Mouse (Mus musculus) midbrain, embryonic 12.5 days (tissue): ENCODE results near the gene Sertad4. TPM values are rescaled to one million over a fixed set of nuclear protein-coding genes. Genes with fewer than 3 reads are reported as not detected.
A peak's percentile ranks its signal among the peaks of the same experiment; 100 is the strongest.

Experiments used
- ATAC-seq: fragments of 200-750 bp; cut with Nextera tagmentation; 2 replicates; pipeline ENCODE4 v1.8.0; 2017; ENCODE audit warnings: low read depth, moderate TSS enrichment, moderate library complexity; ENCODE audit not compliant: low FRiP score
- H3K27ac ChIP-seq: fragments of 300-500 bp; sonication (generic); replicated peaks from 2 replicates; pipeline ENCODE4 v1.5.1; 2016; ENCODE audit warnings: mild to moderate bottlenecking
- H3K27me3 ChIP-seq: fragments of 300-500 bp; sonication (generic); 2 replicates; pipeline ENCODE4 v1.6.1; 2016; ENCODE audit warnings: mild to moderate bottlenecking
- H3K36me3 ChIP-seq: fragments of 300-500 bp; sonication (generic); 2 replicates; pipeline ENCODE4 v1.6.1; 2016
- H3K4me1 ChIP-seq: fragments of 300-500 bp; sonication (generic); 2 replicates; pipeline ENCODE4 v1.6.1; 2016
- H3K4me2 ChIP-seq: fragments of 300-500 bp; sonication (generic); replicated peaks from 2 replicates; pipeline ENCODE4 v1.6.1; 2016; ENCODE audit warnings: mild to moderate bottlenecking, moderate library complexity
- H3K4me3 ChIP-seq: fragments of 300-500 bp; sonication (generic); 2 replicates; pipeline ENCODE4 v1.5.1; 2016; ENCODE audit warnings: mild to moderate bottlenecking
- H3K9ac ChIP-seq: fragments of 300-500 bp; sonication (generic); replicated peaks from 2 replicates; pipeline ENCODE4 v1.6.1; 2016; ENCODE audit warnings: mild to moderate bottlenecking, moderate library complexity
- H3K9me3 ChIP-seq: fragments of 300-500 bp; sonication (generic); 2 replicates; pipeline ENCODE4 v1.6.1; 2016; ENCODE audit warnings: mild to moderate bottlenecking
- WGBS: fragments of 180-500 bp; shearing (Covaris S2); methylation state at CpG from one replicate; pipeline ENCODE4 v1.1.7; 2016; 5-methylcytosine and 5-hydroxymethylcytosine counted together
- polyA plus RNA-seq: library from polyadenylated mRNA; unstranded; fragments of >200 nt; fragmentation: Nextera tagmentation; extraction: Ambion mirVana; gene quantifications from 2 replicates; pipeline ENCODE4 v1.2.1, GENCODE M21; 2016

Gene Sertad4
- polyA plus RNA-seq, 1 experiment from 2014 or later, result 43.3 TPM

- peaks cover 27% of the 10 kb centered on the region for H3K27me3 ChIP-seq
- H3K4me3 ChIP-seq, result no peak overlapping the region
- H3K4me1 ChIP-seq, result peaks cover 35% of the 10 kb centered on the region
- H3K36me3 ChIP-seq, result no peaks in the 10 kb centered on the region
- 30% methylated on average over 9 of the region's 9 CpGs for WGBS
- H3K9me3 ChIP-seq, result no peaks in the 10 kb centered on the region
- H3K4me2 ChIP-seq, result no peak overlapping the region
- no peak overlapping the region for H3K27ac ChIP-seq
- no peak for ATAC-seq
- H3K9ac ChIP-seq, result no peak overlapping the region
These were observed 29.8 kb downstream of the Sertad4 start for GRCm38 (mm10) chr1:192825746-192826145.

- peak overlapping the region; percentile 6; the same call in 1 of the 2 replicates for H3K4me2 ChIP-seq
- WGBS, result 33% methylated on average over 13 of the region's 13 CpGs
- H3K9me3 ChIP-seq, result no peaks in the 10 kb centered on the region
- peaks cover 13% of the 10 kb centered on the region; the same call in 1 of the 2 replicates for H3K27me3 ChIP-seq
- H3K4me3 ChIP-seq, result no peak overlapping the region
- no peak overlapping the region; the same call in 1 of the 2 replicates for H3K9ac ChIP-seq
- ATAC-seq, result peak; percentile 83
- H3K27ac ChIP-seq, result peak overlapping the region; percentile 77
- H3K4me1 ChIP-seq, result peaks cover 16% of the 10 kb centered on the region
- H3K36me3 ChIP-seq, result no peaks in the 10 kb centered on the region
These were observed 32.7 kb downstream of the Sertad4 start for GRCm38 (mm10) chr1:192822652-192823525.

- H3K4me3 ChIP-seq, result no peak overlapping the region
- WGBS, result 87% methylated on average over 1 of the region's 1 CpGs
- no peaks in the 10 kb centered on the region for H3K36me3 ChIP-seq
- peaks cover 16% of the 10 kb centered on the region for H3K4me1 ChIP-seq
- H3K9me3 ChIP-seq, result no peaks in the 10 kb centered on the region
- no peak for ATAC-seq
- no peak overlapping the region for H3K9ac ChIP-seq
- peaks cover 10% of the 10 kb centered on the region; the same call in 1 of the 2 replicates for H3K27me3 ChIP-seq
- no peak overlapping the region for H3K4me2 ChIP-seq
- H3K27ac ChIP-seq, result peak overlapping the region; percentile 77
These were observed 33.3 kb downstream of the Sertad4 start for GRCm38 (mm10) chr1:192822309-192822651.

- Histone ChIP-seq H3K27me3 (no peaks in the 10 kb centered on the region), H3K4me1 (peaks cover 21% of the 10 kb centered on the region), H3K4me3 (no peak overlapping the region), H3K36me3 (no peaks in the 10 kb centered on the region), H3K9ac (no peak overlapping the region), H3K27ac (no peak overlapping the region), H3K4me2 (no peak overlapping the region), H3K9me3 (no peaks in the 10 kb centered on the region)
- 92% methylated on average over 5 of the region's 5 CpGs for WGBS
- ATAC-seq, result no peak
These were observed 37.2 kb downstream of the Sertad4 start for GRCm38 (mm10) chr1:192818334-192818733.

GRCm38 (mm10) chr1:192815789-192816188 lies 39.8 kb downstream of the Sertad4 start:
- H3K27ac ChIP-seq, result no peak overlapping the region
- H3K9ac ChIP-seq, result no peak overlapping the region
- H3K36me3 ChIP-seq, result no peaks in the 10 kb centered on the region
- H3K9me3 ChIP-seq, result no peaks in the 10 kb centered on the region
- ATAC-seq, result no peak
- H3K4me1 ChIP-seq, result peaks cover 11% of the 10 kb centered on the region
- WGBS, result 45% methylated on average over 2 of the region's 2 CpGs
- H3K27me3 ChIP-seq, result no peaks in the 10 kb centered on the region
- no peak overlapping the region for H3K4me2 ChIP-seq
- no peak overlapping the region for H3K4me3 ChIP-seq

- WGBS, result 27% methylated on average over 3 of the region's 3 CpGs
- H3K4me1 ChIP-seq, result peaks cover 11% of the 10 kb centered on the region
- no peaks in the 10 kb centered on the region for H3K36me3 ChIP-seq
- H3K9ac ChIP-seq, result no peak overlapping the region
- no peak overlapping the region for H3K27ac ChIP-seq
- no peaks in the 10 kb centered on the region for H3K27me3 ChIP-seq
- no peak overlapping the region for H3K4me3 ChIP-seq
- no peaks in the 10 kb centered on the region for H3K9me3 ChIP-seq
- ATAC-seq, result no peak
- H3K4me2 ChIP-seq, result no peak overlapping the region
These were observed 40.9 kb downstream of the Sertad4 start for GRCm38 (mm10) chr1:192814700-192815099.

- no peak overlapping the region for H3K4me2 ChIP-seq
- H3K27me3 ChIP-seq, result no peaks in the 10 kb centered on the region
- WGBS, result 94% methylated on average over 9 of the region's 9 CpGs
- H3K4me3 ChIP-seq, result no peak overlapping the region
- no peak overlapping the region for H3K9ac ChIP-seq
- no peak overlapping the region for H3K27ac ChIP-seq
- ATAC-seq, result no peak
- H3K4me1 ChIP-seq, result peaks cover 11% of the 10 kb centered on the region
- no peaks in the 10 kb centered on the region for H3K9me3 ChIP-seq
- H3K36me3 ChIP-seq, result no peaks in the 10 kb centered on the region
These were observed 42.8 kb downstream of the Sertad4 start for GRCm38 (mm10) chr1:192812758-192813157.

- no peak overlapping the region for H3K4me3 ChIP-seq
- H3K4me2 ChIP-seq, result no peak overlapping the region
- no peaks in the 10 kb centered on the region for H3K27me3 ChIP-seq
- 94% methylated on average over 5 of the region's 5 CpGs for WGBS
- H3K9me3 ChIP-seq, result no peaks in the 10 kb centered on the region
- H3K4me1 ChIP-seq, result peaks cover 11% of the 10 kb centered on the region
- H3K27ac ChIP-seq, result no peak overlapping the region
- no peak overlapping the region for H3K9ac ChIP-seq
- no peak for ATAC-seq
- H3K36me3 ChIP-seq, result no peaks in the 10 kb centered on the region
These were observed 43.3 kb downstream of the Sertad4 start for GRCm38 (mm10) chr1:192812290-192812689.

- 48% methylated on average over 10 of the region's 10 CpGs for WGBS
- no peak for ATAC-seq
These were observed 49.1 kb downstream of the Sertad4 start for GRCm38 (mm10) chr1:192806168-192807157.

GRCm38 (mm10) chr1:192800338-192800737 lies 55.2 kb downstream of the Sertad4 start:
- Histone ChIP-seq H3K27ac (no peak overlapping the region), H3K4me1 (peaks cover 21% of the 10 kb centered on the region), H3K4me3 (no peak overlapping the region), H3K36me3 (no peaks in the 10 kb centered on the region), H3K9ac (no peak overlapping the region), H3K27me3 (0 out of 2 replicates have a peak, but pooled peaks cover 4% of the 10 kb centered on the region), H3K4me2 (no peak overlapping the region), H3K9me3 (no peaks in the 10 kb centered on the region)
- WGBS, result 84% methylated on average over 8 of the region's 8 CpGs
- no peak for ATAC-seq

More at GRCm38 (mm10) chr1:192806168-192807157, 49.1 kb downstream of the Sertad4 start:
- Histone ChIP-seq H3K4me2 (no peak overlapping the region), H3K4me1 (peaks cover 7% of the 10 kb centered on the region; the same call in 1 of the 2 replicates), H3K27ac (no peak overlapping the region), H3K27me3 (no peaks in the 10 kb centered on the region), H3K36me3 (no peaks in the 10 kb centered on the region), H3K4me3 (no peak overlapping the region), H3K9me3 (no peaks in the 10 kb centered on the region), H3K9ac (no peak overlapping the region)

GRCm38 (mm10) chr1:192799165-192799991 lies 56.2 kb downstream of the Sertad4 start:
- H3K36me3 ChIP-seq, result no peaks in the 10 kb centered on the region
- H3K4me1 ChIP-seq, result peaks cover 21% of the 10 kb centered on the region
- 0 out of 2 replicates have a peak, but pooled peaks cover 4% of the 10 kb centered on the region for H3K27me3 ChIP-seq
- H3K27ac ChIP-seq, result peak overlapping the region; percentile 52
- H3K9ac ChIP-seq, result no peak overlapping the region
- no peak for ATAC-seq
- no peaks in the 10 kb centered on the region for H3K9me3 ChIP-seq
- 26% methylated on average over 10 of the region's 10 CpGs for WGBS
- H3K4me3 ChIP-seq, result no peak overlapping the region
- no peak overlapping the region for H3K4me2 ChIP-seq
